Mouse (Mus musculus) frontal cortex, adult (tissue): ENCODE results near the gene Eif4enif1.
A peak's percentile ranks its signal among the peaks of the same experiment; 100 is the strongest.
"Not testable (repeated sequence)": the region's sequence is repeated elsewhere in the genome, so short reads cannot be mapped to it uniquely, and the experiment has no call there.

ENCODE experiments used
- ATAC-seq: cut with Nextera tagmentation; 2 replicates; pipeline ENCODE4 v1.9.2; 2017; ENCODE audit warnings: mild to moderate bottlenecking, moderate library complexity, mixed read lengths; ENCODE audit not compliant: low TSS enrichment

Gene Eif4enif1

DNA sequence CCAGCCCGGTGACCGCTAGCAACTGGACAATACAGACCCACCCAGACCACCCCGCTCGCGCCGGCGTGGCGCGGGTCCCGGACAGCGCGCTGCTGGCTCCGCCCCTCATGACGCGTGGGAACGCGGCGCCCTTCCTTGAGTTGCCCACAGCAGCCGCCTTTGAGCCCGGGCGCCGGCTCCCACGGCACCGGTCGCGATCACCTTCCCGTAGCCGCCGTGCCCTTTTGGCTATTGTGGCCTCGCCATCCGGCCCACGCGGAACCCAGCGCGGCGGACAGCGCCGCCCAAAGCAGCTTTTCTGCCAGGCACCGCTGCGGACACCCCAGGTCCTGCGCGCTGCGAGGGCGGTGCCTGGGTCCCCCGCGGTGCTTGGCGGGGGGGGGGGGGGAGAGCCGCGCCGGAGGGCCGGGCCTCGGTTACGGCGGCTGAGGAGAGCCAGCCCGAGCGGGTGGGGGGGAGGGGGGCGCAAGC lies at the start of gene Eif4enif1:
Gene Eif4enif1 (plus strand): TSS at position 162 of the 471 bp plus-strand sequence.
- peak; percentile 76 for ATAC-seq

- ATAC-seq = 0 out of 2 replicates have a peak, but pooled peaks have one; percentile 1
These were observed 48.4 kb upstream of the Eif4enif1 start for GRCm38 (mm10) chr11:3153666-3154397.

GRCm38 (mm10) chr11:3156991-3157390 lies 45.2 kb upstream of the Eif4enif1 start:
- ATAC-seq = not testable (repeated sequence)

DNA sequence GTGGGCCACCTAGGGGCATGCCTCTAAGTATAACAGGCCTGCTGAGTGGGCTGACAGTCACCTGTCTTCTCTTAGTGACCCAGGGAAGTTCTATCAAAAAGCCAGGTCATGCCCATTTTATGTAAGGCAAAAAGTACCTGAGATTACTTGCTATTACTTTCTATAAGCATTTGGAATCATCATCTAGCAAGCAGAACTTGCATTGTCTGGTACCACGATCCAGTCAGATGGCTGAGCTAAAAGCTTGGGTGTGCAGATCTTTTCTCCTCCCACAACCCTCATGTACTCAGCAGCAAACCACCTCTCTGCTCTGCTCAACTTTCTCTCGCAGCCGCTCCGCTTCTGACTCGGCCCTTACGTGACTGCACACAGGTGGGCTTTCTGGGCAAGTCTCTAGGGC lies 44.2 kb upstream of the Eif4enif1 start:
- ATAC-seq = not testable (repeated sequence)

DNA sequence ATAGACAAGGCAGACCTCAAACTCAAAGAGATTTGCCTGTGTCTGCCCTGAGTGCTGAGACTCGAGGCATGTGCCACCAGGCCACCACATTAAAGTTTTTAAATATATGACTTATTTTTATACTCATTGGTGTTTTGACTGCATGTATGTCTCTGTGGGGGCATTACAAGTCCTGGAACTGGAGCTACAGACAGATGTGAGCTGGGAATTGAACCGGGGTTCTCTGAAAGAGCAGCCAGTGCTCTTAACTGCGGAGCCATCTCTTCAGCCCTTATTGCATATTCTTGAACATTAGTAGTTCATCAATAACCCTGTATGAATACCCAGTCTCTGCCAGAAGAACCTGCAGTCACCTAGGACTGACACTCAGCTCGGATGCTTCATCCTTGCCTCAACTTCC lies 43.4 kb upstream of the Eif4enif1 start:
- ATAC-seq = not testable (repeated sequence)

DNA sequence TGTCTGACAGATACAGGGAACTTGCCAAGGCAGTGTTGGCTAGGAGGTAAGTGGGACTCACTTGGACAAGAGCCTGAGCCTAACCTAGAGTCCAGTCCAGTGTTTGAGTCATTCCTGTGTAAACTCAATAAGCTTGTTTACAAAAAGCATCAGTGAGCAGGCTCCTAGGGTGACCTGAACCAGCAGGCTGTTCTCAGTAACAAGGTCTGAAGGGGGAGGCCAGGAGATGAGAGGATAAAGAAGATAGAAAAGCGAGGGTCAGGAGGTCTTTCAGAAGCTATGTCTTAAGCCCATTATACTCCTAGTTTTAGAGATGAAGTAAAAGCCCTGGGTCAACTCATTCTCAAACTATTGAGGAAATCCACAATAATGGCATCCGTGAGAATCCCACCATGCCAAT lies 40.8 kb upstream of the Eif4enif1 start:
- ATAC-seq = not testable (repeated sequence)

GRCm38 (mm10) chr11:3162236-3162897 lies 39.8 kb upstream of the Eif4enif1 start:
- ATAC-seq = 0 out of 2 replicates have a peak, but pooled peaks have one; percentile 4

DNA sequence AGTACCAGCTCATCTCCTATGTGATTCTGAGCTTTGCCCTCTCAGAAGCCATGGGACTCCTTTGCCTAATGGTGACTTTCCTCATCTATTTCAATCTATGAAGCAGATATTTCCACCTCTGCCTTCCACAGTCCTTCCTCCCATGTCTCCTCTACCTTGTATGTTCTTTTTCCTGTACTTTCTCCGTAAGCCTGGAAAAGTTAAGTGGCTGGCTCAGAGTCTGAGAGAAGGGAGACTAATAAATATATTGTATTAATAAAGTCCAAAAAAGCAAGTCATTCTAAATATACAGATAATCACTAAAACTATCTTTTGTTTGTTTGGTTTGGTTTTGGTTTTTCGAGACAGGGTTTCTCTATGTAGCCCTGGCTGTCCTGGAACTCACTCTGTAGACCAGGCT lies 39.1 kb upstream of the Eif4enif1 start:
- ATAC-seq = not testable (repeated sequence)

- ATAC-seq = not testable (repeated sequence)
These were observed 38.5 kb upstream of the Eif4enif1 start for GRCm38 (mm10) chr11:3163661-3164060.

DNA sequence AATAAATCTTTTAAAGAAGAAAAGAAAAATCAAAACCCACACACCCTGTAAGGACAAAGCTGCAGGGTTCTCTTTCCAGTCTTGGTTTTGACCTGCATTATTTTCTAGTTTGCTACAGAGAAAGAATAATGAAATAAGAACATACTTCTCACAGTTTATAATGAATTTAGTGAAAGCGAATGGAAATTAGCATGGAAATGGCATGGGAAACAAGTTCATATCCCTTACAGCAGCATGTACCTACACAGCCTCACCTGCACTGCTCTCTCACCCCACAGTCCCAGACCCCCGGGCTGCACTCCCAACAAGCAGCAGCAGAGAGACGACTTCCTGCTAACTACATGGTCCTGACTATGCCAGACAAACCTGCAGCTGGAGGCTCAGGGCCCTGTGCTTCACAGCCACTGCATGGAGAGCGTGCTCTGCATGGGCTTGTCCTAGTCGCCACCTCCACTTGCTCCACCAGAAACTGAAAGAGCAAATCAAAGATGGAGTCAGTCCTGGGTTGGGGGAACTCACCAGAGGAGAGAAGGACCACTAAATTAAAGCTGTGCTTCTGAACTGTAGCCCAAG lies 36.9 kb upstream of the Eif4enif1 start:
- ATAC-seq = not testable (repeated sequence)

GRCm38 (mm10) chr11:3166321-3166720 lies 35.9 kb upstream of the Eif4enif1 start:
- not testable (repeated sequence) for ATAC-seq

GRCm38 (mm10) chr11:3167129-3167528 lies 35.1 kb upstream of the Eif4enif1 start:
- 0 out of 2 replicates have a peak, but pooled peaks have one; percentile 2 for ATAC-seq

GRCm38 (mm10) chr11:3167571-3168001 lies 34.6 kb upstream of the Eif4enif1 start:
- 0 out of 2 replicates have a peak, but pooled peaks have one; percentile 13 for ATAC-seq

DNA sequence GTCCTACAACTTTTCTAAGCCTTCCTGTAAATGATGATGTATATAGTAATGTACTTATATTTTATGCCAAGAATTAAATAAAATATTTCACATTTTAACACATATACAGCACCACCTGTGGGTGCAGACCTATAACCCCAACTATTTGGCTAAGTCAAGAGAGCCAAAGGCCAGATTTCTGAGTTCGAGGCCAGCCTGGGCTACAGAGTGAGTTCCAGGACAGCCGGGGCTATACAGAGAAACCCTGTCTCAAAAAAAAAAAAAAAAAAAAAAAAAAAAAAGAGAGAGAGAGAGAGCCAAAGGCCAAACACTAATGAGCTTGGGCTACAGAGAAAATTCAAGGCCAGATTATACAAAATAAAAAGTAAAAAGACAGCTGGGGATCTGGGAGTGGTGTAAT lies 33.1 kb upstream of the Eif4enif1 start:
- ATAC-seq = not testable (repeated sequence)

DNA sequence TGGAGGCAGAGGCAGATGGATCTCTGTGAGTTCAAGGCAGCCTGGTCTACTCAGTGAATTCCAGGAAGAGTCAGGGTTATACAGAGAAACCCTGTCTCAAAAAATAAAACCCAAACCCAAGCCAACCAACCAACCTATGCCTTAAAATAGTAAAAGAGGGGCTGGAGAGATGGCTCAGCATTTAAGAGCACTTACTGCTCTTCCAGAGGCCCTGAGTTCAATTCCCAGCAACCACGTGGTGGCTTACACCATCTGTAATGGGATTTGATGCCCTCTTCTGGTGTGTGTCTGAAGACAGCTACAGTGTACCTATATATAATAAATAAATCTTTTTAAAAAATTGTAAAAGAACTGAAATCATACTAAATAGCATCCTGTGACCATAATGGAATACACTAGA lies 30.3 kb upstream of the Eif4enif1 start:
- not testable (repeated sequence) for ATAC-seq

DNA sequence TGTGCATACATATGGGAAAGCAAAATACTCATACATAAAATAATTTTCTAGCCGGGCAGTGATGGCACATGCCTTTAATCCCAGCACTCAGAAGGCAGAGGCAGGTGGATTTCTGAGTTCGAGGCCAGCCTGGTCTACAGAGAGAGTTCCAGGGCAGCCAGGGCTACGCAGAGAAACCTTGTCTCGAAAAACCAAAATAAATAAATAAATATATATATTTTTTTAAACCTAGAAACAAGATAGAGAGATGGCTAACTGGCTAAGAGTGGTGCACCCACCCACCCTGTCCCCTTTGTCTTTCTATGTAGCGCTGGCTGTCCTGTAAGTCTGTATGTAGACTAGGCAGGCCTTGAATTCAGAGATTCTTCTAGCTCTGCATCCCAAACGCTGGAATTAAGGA lies 29.7 kb upstream of the Eif4enif1 start:
- ATAC-seq = not testable (repeated sequence)

DNA sequence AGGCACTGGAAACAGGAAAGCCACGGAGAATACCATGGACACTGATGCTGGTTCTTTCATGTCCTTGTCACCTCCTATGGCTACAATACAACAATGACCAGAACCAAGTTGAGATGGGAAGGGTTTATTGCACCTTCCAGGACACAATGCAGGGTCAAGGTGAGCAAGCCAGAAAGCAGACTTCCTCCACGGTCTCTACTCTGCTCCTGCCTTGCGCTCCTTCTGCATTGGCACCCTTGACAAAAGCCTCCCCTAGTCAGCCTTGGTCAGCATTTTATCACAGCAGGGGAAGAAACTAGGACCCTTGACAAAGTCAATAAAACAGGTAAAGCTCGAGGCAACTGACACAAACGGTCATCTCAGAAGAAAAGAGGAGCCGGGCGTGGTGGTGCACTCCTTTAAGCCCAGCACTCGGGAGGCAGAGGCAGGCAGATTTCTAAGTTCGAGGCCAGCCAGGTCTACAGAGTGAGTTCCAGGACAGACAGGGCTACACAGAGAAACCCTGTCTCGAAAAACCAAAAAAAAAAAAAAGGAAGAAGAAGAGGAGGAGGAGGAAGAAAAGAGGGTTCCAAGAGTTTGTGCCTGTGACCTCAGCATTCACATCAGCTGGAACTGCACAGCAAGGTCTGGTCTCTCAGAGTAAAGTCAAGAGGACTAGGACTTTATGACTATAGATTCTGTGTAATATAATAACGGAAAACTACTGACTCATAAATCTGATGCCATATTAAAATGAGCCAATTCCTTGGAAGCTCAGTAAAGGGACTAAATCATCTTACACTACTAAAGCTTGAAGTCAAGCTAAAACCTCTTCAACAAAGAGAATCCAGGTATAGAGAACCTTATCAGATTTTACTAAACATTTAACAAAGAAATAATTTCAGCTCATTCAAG lies 28.5 kb upstream of the Eif4enif1 start:
- 0 out of 2 replicates have a peak, but pooled peaks have one; percentile 11 for ATAC-seq

GRCm38 (mm10) chr11:3178968-3179725 lies 23.0 kb upstream of the Eif4enif1 start:
- ATAC-seq = not testable (repeated sequence)

- ATAC-seq = not testable (repeated sequence)
These were observed 22.5 kb upstream of the Eif4enif1 start for GRCm38 (mm10) chr11:3179726-3180092.

DNA sequence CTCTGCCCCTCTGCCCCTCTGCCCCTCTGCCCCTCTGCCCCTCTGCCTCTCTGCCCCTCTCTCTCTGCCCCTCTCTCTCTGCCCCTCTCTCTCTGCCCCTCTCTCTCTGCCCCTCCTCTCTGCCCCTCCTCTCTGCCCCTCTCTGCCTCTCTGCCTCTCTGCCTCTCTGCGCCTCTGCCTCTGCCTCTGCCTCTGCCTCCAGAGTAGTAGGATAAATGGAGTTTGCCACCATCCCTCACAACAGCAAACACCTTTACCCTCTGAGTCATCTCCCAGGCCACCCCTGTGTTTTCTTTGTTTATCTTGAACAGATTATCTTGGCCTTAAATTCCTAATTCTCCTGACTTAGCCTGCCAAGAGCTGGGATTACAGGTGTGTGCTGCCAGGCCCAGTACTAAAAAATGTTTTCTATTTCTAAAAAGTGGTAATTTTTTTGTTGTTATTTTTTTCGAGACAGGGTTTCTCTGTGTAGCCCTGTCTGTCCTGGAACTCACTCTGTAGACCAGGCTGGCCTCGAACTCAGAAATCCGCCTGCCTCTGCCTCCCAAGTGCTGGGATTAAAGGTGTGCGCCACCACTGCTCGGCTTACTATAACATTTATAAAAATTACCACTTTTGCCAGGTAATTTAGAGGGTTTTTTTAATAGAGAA lies 21.6 kb upstream of the Eif4enif1 start:
- not testable (repeated sequence) for ATAC-seq
